Mouse (Mus musculus) kidney, adult 11 months (tissue): Measurements from ENCODE around the gene Ccdc51.
A peak's percentile ranks its signal among the peaks of the same experiment; 100 is the strongest.

Experiments
- DNase-seq: peaks from one replicate; pipeline ENCODE4 v3.0.0; 2022

Gene Ccdc51

DNA sequence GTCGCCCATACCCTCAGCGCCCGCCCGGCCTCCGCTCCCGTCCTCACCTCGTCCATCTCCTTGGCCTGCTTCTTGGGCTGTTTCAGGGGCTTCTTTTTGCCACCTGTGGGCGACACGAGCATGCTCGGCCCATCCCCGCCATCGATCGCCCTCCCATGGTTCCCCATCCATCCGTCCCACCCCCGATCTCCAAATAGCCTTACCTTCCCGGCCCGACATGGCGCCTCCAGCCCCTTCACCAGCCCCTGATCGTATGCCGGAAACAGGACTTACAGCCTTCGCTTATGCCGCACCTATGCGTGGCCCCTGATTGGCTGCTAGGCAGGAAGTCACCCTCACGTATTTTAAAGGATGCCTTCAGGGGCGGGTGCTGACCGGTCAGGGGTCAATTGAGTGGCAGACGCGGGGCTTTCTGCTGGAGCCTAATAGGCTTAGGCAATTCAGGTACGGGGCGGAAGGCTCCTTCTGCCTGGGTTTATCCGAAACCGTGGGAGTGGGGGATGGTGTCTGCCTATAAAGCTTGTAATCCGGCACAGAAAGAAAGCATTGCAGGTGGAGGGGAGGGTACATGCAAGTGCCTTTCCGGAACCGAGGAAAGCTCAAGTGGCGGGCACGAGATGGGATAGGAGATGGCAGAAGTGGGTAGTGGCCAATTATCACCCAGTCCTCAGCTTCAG is at the start of gene Ccdc51, which contains the start of gene Tma7:
TSS of gene Ccdc51 (plus strand) at position 370 of the 677 bp plus-strand sequence.
TSS of gene Tma7 (minus strand) at position 464 of the 677 bp plus-strand sequence.
- peak; percentile 91 for DNase-seq

DNA sequence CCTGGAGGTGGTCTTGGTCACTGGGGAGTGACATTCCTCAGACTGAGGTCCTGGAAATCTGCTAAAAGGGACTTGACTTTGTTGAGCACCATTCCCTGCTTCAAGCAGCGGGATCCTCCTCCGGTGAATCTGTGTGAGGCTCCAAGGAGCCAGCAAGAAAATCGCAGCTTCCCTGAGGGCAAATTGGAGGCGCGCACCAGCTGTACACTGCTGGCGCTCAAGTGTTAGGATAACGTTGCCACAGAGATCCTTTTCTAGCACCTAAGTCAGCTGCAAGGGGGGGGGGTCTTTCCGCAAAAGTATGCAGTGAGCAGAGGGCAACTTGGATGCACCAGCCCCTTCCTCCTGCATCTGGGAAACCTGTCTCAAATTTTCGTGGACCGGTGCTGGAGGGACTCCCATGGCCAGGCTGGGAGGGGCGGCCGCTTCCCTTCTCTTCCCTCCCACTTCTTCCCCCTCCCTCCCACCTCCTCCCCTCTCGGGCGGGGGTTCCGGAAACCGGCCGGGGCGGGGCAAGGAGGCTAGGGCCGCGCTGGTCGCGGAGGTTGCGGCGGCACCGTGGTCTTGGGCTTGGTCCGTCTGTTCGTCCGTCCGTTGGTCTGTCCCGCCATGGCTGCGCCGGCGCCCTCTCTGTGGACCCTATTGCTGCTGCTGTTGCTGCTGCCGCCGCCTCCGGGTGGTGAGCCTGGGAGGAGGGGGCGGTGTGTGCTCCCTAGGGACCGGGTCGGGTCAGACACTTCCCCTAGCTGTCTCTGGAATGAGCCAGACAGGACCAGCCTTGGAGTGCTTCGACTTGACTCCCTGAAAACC is 44.0 kb upstream of the Ccdc51 start, which contains the start of gene Shisa5:
TSS of gene Shisa5 (plus strand) at position 480 of the 810 bp plus-strand sequence.
- DNase-seq: peak; percentile 70

DNA sequence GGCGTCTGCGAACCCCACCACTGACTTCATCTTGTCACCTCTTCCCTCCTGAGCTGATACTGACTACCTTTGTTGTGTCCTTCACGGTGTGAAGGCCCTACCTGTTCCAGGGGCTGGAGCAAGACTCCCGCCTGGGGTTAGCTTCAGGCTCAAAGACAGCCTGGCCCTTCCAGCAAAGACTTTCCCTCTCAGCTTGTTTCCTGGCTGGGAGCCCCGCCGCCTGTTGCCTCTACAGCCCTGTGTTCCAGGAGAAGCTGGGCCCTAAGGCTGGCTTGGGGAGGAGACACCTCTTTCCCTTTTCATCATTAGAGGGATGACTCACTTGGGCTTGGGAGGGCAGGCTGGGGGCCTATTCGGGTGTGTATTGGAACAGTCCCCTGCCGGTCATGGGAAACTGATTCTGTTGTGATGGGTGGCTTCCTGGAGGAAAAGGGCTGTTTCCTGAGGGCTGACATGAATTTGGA is 43.4 kb upstream of the Ccdc51 start:
- peak; percentile 80 for DNase-seq

- no peak for DNase-seq
Measured at GRCm38 (mm10) chr9:109039681-109040080, 42.6 kb upstream of the Ccdc51 start.

- DNase-seq: peak; percentile 60
Measured at GRCm38 (mm10) chr9:109040216-109040615, 42.1 kb upstream of the Ccdc51 start.

DNA sequence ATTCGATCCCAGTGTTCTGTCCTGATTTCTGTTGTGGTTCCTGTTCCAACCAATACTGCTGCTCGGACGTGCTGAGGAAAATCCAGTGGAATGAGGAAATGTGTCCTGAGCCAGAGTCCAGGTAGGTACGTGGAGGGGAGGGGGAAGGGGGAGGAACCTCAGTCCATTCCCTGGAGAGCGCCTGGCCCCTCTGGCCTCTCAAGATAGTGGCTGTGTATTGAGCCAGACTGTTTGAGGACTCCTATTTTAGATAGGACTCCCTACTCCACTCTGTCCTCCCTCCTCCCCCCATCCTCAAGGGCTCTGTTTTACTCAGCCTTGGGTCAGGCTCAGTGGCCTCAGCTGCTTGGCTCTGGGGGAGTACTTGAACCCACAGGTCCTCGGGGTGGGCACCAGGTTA is 41.4 kb upstream of the Ccdc51 start:
- DNase-seq: peak; percentile 52

- no peak for DNase-seq
Measured at GRCm38 (mm10) chr9:109041351-109041750, 40.9 kb upstream of the Ccdc51 start.

DNA sequence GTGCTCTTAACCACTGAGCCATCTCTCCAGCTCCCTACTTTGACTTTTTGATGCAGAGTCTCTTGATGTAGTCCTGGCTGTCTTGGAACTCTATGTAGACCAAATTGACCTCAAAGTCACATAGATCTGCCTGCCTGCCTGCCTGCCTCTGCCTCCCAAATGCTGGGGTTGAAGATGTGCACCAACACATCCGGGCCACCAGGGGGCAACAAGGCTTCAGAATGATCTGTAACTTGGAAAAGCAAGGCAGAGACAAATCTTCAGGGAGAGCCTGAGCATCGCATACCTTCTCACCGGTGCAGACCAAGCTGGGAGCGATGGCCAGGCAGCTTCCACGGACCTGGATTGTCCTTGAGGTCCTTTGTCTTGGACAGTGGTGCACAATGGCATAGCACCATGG is 36.0 kb upstream of the Ccdc51 start:
- peak; percentile 66 for DNase-seq

DNA sequence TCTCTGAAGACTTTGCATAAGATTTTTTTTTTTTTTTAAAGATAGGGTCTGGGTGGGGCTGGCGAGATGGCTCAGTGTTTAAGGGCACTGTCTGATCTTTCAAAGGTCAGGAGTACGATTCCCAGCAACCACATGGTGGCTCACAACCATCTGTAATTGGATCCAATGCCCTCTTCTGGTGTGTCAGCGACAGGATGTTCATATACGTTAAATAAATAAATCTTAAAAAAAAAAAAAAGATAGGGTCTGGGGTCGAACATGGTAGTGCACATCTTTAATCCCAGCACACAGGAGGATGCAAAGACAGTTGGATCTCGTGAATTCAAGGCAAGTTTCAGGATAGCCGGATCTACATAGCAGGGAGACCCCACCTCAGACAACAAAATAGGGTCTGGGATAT is 33.0 kb upstream of the Ccdc51 start:
- no peak for DNase-seq

- DNase-seq: no peak
Measured at GRCm38 (mm10) chr9:109049996-109050673, 32.2 kb upstream of the Ccdc51 start.

- no peak for DNase-seq
Measured at GRCm38 (mm10) chr9:109050674-109050997, 31.7 kb upstream of the Ccdc51 start.

GRCm38 (mm10) chr9:109051011-109051501 is 31.2 kb upstream of the Ccdc51 start:
- DNase-seq: no peak

GRCm38 (mm10) chr9:109051651-109052489 is 30.4 kb upstream of the Ccdc51 start:
- DNase-seq: no peak

DNA sequence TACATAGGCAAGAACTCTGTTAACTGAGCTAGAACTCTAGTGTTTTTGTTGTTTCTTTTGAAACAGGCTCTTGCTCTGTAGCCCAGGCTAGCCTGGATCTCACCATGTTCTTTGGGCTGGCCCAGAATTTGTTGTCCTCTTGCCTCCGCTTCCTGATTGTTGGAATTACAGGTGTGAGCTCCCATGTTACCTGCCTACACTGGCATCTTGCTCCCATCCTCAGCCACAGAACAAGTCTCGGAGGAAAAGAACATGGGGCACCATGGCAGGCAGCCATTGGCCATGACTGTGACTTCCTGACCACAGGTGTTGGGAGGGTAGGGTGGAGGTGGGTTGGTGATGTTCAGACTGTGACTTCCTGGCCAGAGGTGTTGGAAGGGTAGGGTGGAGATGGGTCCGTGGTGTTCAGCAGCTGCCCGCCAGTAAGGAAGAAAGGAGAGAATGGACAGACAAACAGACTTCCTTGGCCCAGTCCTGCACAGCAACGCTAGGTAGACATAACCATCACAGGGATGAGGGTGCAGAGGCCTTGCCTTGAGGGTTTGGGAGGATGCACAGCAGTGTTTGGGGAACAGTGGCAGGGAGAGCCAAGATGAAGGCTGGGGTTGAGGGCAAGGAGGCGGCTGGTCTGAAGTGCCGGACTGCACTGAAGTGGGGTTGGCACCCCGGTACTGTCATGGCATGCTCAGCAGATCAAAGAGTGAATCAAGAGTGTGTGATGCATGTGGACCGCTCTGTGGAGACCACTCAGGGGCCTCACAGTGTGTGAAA is 29.6 kb upstream of the Ccdc51 start:
- DNase-seq: no peak

- no peak for DNase-seq
Measured at GRCm38 (mm10) chr9:109053366-109053765, 28.9 kb upstream of the Ccdc51 start.

DNA sequence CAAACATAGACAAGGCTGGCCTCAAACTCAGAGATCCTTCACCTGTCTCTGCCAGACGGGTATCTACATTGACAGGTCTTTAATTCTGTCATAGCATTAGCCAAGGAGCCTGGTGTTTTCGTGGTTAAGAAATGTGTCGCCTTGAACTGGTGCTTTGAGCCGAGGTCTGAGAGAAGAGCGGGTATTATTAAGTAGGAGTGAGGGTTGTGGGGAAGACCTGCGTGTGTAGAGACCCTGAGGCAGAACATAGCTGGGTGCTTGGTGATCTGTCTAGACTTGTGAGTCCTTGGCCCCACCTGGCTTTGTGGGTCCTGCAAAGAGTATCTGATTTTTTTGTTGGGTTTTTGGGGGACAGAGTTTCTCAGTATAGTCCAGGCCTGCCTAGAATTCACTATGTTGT is 28.4 kb upstream of the Ccdc51 start:
- no peak for DNase-seq

- peak; percentile 70 for DNase-seq
Measured at GRCm38 (mm10) chr9:109054712-109055111, 27.6 kb upstream of the Ccdc51 start.

- no peak for DNase-seq
Measured at GRCm38 (mm10) chr9:109055271-109056030, 26.8 kb upstream of the Ccdc51 start.

DNA sequence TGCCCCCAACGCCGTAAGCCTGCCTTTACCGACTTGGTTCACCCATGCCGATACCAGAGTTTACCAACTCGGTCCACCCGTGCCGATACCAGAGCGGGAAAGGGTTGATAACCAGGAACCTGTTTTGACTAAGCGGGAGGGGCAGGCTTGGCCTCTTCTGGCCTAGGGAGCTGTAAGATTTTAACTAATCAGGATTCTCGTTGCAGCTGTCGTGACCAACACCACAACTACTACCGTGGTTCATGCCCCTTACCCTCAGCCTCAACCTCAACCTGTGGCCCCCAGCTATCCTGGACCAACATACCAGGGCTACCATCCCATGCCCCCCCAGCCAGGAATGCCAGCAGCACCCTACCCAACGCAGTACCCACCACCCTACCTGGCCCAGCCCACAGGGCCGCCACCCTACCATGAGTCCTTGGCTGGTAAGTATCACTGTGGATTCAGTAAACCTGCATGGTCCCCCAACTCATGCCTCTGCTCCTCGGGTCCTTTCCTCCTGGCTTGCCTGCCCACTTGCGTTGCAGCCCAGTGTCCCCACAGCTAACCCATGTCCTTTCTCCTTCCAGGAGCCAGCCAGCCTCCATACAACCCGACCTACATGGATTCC is 26.1 kb upstream of the Ccdc51 start:
- DNase-seq: no peak

GRCm38 (mm10) chr9:109056916-109057315 is 25.4 kb upstream of the Ccdc51 start:
- no peak for DNase-seq
